Mouse (Mus musculus) urinary bladder, adult 2 months (tissue): Measurements from ENCODE around the gene Tmem185a. TPM values are rescaled to one million over a fixed set of nuclear protein-coding genes. Genes with fewer than 3 reads are reported as not detected.
A peak's percentile ranks its signal among the peaks of the same experiment; 100 is the strongest.
"Not testable (repeated sequence)": the region's sequence is repeated elsewhere in the genome, so short reads cannot be mapped to it uniquely, and the experiment has no call there.

Source experiments
- DNase-seq: peaks from one replicate; pipeline ENCODE4 v3.0.0; 2022; ENCODE audit warnings: low spot score
- polyA plus RNA-seq: library from polyadenylated mRNA; depleted of rRNA; stranded (reverse); fragments of >200 nt; gene quantifications from 2 replicates; pipeline ENCODE4 v1.2.3, GENCODE M21; 2012; rRNA removed

Gene Tmem185a
- 36.0 and 43.9 TPM in 2 replicates for polyA plus RNA-seq

DNA sequence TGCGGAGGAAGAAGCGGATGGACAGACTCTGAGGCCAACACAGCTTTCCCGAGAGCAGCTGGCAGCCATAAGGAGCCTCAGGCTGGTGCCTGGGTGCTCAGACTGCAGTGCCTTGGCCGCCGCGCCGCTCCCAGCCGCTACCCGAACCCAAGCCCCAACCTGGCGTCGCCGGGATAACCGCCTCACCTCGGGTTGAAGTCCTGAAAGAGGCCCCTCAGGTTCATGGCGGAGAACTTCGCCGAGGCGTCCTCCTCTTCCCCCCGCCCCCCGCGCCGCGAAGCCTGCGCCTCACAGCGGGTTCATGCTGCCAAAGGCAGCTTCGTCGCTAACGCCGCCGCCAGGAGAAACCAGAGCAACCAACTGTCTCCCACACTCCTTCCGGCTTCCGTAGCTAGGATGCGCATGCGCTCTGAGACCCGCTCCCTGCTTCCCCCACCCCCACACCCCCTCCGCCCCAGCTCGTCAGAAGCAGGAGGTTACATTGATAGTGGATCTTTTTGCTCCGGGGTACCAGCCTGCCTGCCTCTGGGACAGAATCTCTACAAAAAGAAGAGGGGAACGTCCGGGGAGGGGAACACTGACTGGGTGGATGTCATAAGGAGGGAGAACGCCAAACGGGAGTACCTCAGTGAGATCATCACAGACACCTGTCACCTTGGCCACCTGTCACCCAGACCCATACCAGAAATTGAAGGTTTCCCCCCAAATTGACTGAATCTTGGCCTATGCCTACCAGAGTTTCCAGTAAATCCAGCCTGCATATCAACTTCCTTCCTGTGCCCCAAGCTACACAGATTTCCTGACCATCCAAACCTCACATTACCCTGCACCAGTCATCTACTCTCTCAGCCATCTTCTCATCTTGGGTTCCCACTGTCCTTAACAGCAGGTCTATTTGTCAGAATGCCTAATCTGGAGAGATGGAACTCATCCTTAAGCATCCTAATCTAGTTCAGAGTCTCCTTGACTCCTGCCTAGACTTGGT is at the start of gene Tmem185a:
Tmem185a (minus strand) TSS at position 389 of the 985 bp plus-strand sequence.
- DNase-seq: peak; percentile 59

DNA sequence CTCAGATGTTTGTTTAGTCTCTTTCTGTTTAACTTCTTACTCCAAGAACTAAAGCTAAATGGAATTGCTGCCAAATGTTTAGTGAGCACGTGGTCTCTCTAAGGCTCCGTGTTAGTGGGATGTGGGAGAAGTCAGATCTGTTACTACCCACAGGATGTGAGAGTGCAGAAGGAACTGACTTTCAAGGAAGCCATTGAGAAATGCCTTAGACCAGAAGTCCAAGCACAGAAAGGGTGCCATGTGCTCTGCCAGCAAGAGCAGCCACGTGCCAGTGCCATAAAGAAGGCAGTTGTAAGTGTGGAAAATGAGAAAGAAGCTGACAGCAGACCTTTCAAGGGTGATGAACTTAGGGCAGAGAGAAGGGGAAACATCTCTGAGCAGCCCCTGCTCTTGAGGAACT is 37.4 kb upstream of the Tmem185a start:
- not testable (repeated sequence) for DNase-seq

DNA sequence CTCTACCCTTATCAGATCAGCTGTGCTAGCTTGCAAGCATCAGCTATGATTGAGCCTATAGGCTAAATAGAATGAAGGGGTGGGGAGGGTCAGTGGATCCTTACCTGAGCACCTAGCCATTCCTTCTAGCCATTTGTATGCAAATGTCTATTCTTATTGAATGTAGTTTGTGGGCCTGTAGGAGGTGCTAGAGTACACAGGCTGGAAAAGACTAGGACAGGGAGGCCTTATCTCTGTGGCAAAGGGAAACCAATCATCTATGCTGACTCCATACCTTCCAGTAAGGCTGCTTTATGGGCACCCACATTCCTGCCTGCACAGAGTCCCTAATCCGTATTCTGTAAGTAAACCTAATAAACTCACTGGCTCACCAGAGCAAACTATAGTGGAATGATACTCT is 10.3 kb upstream of the Tmem185a start:
- DNase-seq: not testable (repeated sequence)

DNA sequence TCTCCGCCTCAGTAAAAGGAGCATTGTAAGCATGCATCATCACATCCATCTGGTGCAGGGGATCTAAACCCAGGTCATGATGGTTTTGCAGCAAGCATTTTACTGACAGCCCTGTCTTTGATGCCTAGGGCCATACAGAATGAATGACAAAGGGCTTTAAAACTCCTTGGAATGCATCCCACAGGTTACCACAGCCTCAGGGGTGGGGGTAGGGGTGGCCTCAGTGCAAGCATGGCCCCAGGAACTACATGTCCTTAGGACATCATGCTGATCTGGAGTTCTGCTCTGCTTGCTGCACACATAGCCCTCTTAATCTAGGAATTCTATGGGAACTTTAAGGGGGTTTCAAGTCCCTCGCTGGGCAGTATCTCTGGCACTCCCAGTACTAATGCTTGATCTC is 5.2 kb upstream of the Tmem185a start:
- DNase-seq: no peak

DNA sequence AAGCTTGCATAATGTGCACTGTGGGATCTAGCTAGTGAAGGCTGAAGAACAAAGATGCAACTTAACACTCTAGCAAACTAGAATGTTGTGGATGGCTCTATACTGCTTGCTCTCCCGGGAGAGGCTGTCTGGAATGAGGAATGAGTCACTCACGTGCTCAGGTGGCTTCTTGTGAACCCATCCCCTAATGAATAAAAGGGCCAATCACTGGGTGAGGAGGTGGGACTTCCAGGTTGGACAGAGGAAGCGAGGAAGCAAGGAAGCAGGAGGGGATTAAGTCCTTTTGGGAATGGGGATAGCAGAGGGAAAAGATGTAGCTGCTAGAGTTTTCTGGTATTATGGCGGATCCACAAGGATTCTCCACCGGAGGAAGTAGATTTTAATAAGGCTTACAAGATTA is 1.7 kb upstream of the Tmem185a start:
- DNase-seq: no peak

DNA sequence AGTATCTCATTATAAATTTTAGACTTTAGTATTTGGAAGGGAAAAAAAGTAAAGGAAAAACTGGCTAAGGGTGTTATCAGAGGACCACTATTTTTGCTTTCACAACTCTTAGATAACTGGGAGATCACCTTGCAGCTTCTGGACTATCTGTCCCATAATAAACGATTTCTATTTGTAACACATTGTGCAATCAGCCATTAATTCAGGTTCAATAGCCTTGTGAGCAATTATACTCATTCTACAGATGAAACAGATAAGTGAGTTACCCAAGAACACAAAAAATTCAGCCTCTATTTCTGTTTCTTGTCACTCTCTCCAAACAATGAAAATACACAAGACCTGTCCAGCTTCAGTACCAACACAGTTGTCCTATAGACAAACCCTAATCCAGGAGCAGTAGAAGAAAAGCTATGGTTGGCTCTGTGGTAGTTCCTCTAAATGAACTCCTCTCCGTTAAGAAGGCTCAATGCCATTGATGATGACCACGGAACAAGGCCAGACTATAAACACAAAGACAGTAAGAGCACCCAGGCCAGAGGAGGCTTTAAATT is 1.7 kb downstream of the Tmem185a start:
- DNase-seq: no peak

DNA sequence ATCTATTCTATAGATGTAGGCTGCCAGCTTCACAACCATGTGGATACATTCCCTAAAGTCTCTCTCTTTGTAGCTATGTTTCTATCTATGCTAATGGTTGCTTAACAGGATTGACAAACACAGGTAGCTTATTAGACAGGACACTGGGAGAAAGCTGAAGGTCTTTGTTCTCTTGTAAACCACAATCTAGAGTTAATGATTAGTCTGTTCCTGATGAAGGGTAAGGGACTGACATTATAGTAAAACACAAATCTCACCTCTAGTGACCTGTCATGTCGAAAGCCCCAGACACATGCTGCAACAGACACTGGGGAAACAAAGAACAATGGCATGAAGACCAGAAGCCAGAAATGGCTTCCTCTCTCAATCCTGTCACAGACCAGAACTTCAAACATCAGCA is 10.1 kb downstream of the Tmem185a start:
- no peak for DNase-seq

DNA sequence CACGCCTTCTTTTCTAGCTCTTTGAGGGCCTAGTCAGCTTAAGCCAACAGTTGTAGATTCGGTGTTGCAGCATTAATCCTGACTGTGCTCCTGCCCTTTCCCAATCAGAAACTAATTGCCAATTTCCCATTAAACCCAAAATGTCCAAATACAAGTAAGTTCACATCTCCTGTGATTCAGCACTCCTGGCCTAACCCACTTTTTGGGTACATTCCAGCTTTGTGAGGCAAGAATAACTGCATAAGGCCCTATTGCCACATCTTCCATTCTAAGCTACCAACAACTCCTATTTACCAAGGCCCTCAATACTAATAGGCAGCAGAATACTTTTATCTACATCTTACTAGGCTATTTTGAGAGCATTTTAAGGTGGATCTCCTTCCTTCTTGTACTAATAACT is 11.5 kb downstream of the Tmem185a start:
- DNase-seq: no peak

DNA sequence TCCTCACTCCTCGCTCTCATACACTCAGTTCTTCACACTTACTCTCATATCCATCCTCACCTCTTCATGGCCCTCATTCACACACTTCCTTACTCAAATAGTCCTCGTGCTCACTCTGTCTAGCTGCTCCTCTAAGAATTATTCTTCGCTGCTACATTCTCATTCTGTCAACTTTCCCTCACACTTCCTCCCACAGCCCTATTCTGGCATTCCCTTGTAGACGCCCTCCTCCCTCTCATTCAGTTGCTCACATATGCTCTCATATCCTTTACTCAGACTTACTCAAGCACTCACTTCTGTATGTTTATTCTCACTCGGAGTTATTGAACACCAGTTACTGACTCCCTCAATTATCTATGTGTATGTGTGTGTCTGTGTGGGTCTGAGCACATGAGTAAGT is 13.4 kb downstream of the Tmem185a start:
- no peak for DNase-seq

DNA sequence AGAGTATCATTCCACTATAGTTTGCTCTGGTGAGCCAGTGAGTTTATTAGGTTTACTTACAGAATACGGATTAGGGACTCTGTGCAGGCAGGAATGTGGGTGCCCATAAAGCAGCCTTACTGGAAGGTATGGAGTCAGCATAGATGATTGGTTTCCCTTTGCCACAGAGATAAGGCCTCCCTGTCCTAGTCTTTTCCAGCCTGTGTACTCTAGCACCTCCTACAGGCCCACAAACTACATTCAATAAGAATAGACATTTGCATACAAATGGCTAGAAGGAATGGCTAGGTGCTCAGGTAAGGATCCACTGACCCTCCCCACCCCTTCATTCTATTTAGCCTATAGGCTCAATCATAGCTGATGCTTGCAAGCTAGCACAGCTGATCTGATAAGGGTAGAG is 24.6 kb downstream of the Tmem185a start:
- DNase-seq: not testable (repeated sequence)

DNA sequence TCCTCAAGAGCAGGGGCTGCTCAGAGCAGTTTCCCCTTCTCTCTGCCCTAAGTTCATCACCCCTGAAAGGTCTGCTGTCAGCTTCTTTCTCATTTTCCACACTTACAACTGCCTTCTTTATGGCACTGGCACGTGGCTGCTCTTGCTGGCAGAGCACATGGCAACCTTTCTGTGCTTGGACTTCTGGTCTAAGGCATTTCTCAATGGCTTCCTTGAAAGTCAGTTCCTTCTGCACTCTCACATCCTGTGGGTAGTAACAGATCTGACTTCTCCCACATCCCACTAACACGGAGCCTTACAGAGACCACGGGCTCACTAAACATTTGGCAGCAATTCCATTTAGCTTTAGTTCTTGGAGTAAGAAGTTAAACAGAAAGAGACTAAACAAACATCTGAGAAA is 51.5 kb downstream of the Tmem185a start:
- DNase-seq: not testable (repeated sequence)

Other genes with a start within 250 kb of the Tmem185a start
- 26.5 and 32.1 TPM in 2 replicates for gene Ids, start 112.1 kb downstream of the Tmem185a start, polyA plus RNA-seq
- 29.5 and 33.5 TPM in 2 replicates for gene 1110012L19Rik, start 91.3 kb downstream of the Tmem185a start, polyA plus RNA-seq